Mouse (Mus musculus): ENCODE measurements around the gene Akap12. TPM values are rescaled to one million over a fixed set of nuclear protein-coding genes. Genes with fewer than 3 reads are reported as not detected.

The Akap12 gene
- total RNA-seq (2021), result 10 to 100 TPM; 28.1 to 28.5 TPM

GRCm38 (mm10) chr10:4266041-4266930 is at the start of gene Akap12:
Gene Akap12 (plus strand): TSS chr10:4266380.
- peak; percentile 19 to 57 for DNase-seq (ENCODE audit: extremely low spot score in 1 of 2, low spot score in 2 of 2)
- intact Hi-C loops (cut with DNase I), result no loop called here

GRCm38 (mm10) chr10:4230563-4231359 is 35.4 kb upstream of the Akap12 start:
- intact Hi-C loops (cut with DNase I), result no loop called here
- no peak for DNase-seq (ENCODE audit: extremely low spot score in 1 of 2, low spot score in 2 of 2)

DNA sequence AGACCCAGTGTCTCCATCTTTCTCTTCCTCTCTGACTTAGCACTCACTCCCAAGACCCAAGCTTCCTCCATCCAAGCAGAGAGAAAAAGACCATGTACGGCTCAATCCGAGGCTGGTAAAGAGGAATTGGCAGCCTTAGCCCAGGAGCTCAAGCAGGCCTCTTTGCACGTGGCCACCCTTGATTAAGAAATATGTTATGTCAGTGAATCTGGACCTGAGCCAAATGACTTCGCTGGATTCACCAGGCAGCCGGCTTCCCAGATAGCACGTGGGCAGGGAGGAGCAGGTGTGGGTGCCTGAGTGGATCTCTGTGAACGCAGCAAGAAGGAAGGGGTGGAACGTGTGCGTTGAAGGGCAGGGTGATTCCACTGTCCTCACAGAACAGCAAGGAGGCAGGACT is 33.1 kb upstream of the Akap12 start:
- intact Hi-C loops (cut with DNase I), result no loop called here
- DNase-seq (ENCODE audit: extremely low spot score in 1 of 2, low spot score in 2 of 2), result peak; percentile 19 to 46

- intact Hi-C loops (cut with DNase I), result no loop called here
Measured at GRCm38 (mm10) chr10:4239794-4240574, 26.2 kb upstream of the Akap12 start.

DNA sequence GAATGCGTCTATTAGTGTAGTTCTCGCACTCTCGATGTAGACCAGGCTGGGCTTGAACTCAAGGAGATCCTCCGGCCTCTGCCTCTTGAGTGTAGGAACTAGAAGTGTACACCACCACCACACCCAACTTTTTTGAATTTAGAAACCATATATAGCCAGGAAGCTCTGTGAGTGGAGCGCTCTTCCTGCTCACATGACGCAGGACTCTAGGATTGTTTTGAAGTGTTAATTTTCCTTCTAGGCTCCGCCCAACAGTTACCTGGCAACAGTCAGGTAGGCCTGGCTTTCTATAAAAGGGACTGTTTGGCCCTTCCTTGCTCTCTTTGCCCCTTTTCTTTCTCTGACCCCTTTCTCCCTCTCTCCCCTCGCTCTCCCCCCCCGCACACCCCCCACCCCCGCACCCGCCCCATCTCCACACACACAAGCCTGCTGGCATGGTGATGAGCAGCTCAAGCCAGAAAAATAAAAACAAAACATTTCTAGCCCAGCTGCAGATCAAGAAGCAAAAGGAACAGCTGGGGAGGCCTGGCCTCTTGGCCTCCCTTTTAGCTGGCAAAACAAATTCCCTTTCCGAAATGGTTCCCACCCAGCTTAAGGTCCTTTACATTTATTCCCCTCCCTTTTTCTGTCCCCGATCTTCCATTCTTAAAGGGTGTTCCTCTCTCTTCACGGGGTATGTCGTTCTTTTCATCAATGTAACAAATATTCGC is 22.4 kb upstream of the Akap12 start:
- intact Hi-C loops (cut with DNase I), result no loop called here
- DNase-seq (ENCODE audit: extremely low spot score in 1 of 2, low spot score in 2 of 2), result no peak

More at GRCm38 (mm10) chr10:4239794-4240574, 26.2 kb upstream of the Akap12 start:
- no peak for DNase-seq (ENCODE audit: extremely low spot score in 1 of 2, low spot score in 2 of 2)

GRCm38 (mm10) chr10:4245812-4246211 is 20.4 kb upstream of the Akap12 start:
- intact Hi-C loops (cut with DNase I), result no loop called here
- DNase-seq (ENCODE audit: extremely low spot score in 1 of 2, low spot score in 2 of 2), result no peak

DNA sequence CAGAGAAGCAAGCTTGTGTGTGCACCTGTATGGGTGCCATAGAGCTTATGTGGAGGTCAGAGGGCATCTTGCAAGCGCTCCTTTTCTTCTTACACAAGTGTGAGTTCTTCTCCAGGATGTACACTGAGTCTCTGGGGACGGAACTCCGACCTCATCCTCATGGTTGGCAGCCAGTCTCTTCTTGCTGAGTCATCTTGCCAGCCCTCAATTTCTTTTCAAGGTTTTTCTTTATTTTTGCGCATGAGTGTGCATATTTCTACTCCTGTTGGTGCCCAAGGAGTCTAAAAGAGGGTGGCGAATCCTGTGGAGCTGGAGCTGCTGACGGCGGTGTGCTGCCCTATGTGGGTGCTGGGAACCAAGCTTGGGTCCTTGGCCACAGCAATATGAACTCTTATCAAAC is 19.8 kb upstream of the Akap12 start:
- intact Hi-C loops (cut with DNase I), result no loop called here
- no peak for DNase-seq (ENCODE audit: extremely low spot score in 1 of 2, low spot score in 2 of 2)

DNA sequence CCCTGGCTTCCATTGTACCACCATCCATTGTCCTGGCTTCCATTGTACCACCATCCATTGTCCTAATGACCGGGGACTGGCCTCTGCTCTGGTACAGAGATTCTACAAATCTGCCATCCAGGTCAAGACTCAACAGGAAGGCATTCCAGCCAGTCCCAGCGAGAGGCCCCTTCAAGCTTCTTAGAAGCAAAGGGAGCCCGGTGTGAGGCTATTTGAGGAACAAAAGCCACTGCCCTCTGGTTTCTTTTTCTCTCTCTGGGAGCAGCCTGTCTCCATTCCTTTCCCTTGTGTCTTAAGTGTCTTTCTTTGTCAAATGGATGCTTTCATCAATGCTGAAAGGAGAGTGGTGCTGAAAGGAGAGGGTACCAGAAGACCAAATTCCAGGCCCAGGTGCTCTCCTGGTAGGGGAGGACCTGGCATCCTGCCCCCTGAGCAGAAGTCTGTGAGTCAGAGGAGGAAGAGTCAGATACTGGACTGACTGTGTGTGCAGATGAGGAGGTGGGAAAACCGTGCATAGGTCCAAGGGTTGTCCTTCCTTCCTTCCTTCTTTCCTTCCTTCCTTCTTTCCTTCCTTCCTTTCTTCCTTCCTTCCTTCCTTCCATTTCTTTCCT is 16.8 kb upstream of the Akap12 start:
- intact Hi-C loops (cut with DNase I), result no loop called here
- DNase-seq (ENCODE audit: extremely low spot score in 1 of 2, low spot score in 2 of 2), result no peak

- intact Hi-C loops (cut with DNase I), result no loop called here
- no peak for DNase-seq (ENCODE audit: extremely low spot score in 1 of 2, low spot score in 2 of 2)
Measured at GRCm38 (mm10) chr10:4250681-4251080, 15.5 kb upstream of the Akap12 start.

DNA sequence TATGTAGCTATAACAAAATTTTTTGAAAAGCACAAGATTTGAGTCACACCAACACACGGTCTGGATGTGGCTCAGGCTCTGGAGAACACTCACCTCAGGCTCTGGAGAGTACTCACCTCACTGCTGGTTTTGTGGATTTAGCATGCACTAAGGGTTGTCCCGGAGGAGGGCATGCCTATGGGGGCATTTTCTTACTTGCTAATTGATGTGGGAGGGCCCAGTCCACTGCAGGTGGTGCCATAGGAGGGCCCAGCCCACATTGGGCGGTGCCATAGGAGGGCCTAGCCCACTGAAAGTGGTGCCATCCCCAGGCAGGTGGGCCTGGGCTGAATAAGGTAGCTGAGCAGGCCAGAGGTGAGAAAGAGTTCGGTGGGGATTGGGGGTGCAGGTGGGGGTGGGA is 12.6 kb upstream of the Akap12 start:
- intact Hi-C loops (cut with DNase I), result no loop called here
- no peak for DNase-seq (ENCODE audit: extremely low spot score in 1 of 2, low spot score in 2 of 2)

DNA sequence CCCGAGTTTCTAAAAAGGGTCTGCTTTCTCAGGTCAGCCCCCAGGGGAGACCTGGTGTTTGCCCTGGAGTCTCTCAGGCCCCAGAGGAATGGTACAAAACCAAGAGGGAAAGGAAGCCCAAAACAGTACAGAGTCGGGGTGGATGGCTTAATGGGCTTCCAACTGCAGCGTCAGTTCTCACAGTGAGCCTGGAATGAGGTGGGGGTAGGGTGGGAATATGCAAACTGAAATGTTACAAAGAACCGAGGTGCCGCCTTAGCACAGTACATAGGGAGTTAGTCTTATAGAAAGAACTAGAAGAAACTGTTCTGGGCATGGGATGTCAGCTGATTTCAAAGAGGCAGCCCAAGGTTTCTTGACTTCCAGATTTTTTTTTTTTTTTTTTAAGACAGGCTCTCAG is 11.7 kb upstream of the Akap12 start:
- intact Hi-C loops (cut with DNase I), result no loop called here
- DNase-seq (ENCODE audit: extremely low spot score in 1 of 2, low spot score in 2 of 2), result no peak

GRCm38 (mm10) chr10:4260925-4261324 is 5.3 kb upstream of the Akap12 start:
- no peak for DNase-seq (ENCODE audit: extremely low spot score in 1 of 2, low spot score in 2 of 2)

GRCm38 (mm10) chr10:4261359-4261952 is 4.7 kb upstream of the Akap12 start:
- no peak for DNase-seq (ENCODE audit: extremely low spot score in 1 of 2, low spot score in 2 of 2)
- intact Hi-C loops (cut with DNase I), result no loop called here

More at GRCm38 (mm10) chr10:4260925-4261324, 5.3 kb upstream of the Akap12 start:
- intact Hi-C loops (cut with DNase I), result no loop called here

DNA sequence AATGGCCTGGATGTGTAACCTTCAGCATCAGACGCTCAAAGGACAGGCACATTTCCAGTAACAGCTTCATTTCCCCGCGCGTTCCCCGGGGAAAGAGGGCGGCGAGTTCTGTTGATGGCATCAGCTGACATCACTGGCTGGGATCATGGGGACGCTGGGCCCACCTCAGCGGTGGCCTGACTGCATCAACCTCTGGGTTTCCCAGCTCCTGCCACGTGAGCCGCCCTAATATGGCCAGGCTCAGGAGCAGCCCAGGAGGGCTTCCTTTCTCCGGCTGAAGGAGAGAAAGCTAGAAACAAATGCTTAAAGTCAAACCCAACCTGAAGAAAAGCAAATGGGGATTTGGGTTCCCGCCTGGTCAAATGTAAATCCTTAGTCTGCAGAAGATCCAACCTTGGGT is 539 bp upstream of the Akap12 start:
- intact Hi-C loops (cut with DNase I), result no loop called here
- DNase-seq (ENCODE audit: extremely low spot score in 1 of 2, low spot score in 2 of 2), result peak in 1 of 2 experiments; percentile 57

GRCm38 (mm10) chr10:4266931-4267310 is 741 bp downstream of the Akap12 start:
- DNase-seq (ENCODE audit: extremely low spot score in 1 of 2, low spot score in 2 of 2), result no peak
- intact Hi-C loops (cut with DNase I), result no loop called here

DNA sequence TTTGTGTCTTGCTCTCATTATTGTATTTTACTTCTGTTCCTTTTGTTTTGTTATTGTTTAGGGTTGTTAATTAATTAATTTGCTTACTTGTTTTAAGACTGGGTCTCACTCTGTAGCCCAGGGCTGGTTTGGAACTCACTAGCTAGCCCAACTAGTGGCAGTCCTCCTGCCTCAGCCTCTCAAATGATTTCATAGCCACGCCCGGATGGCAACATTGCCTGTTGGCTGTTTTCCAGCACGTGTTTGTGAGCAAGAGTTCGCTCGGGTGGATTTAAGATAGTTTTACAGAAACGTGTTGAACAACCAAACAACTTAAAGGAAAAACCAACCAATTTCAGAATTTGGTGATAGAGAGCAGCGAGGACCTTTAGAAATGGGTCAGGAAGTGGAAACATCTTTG is 1.3 kb downstream of the Akap12 start:
- no peak for DNase-seq (ENCODE audit: extremely low spot score in 1 of 2, low spot score in 2 of 2)
- intact Hi-C loops (cut with DNase I), result no loop called here

- intact Hi-C loops (cut with DNase I), result no loop called here
- no peak for DNase-seq (ENCODE audit: extremely low spot score in 1 of 2, low spot score in 2 of 2)
Measured at GRCm38 (mm10) chr10:4268140-4268539, 2.0 kb downstream of the Akap12 start.

DNA sequence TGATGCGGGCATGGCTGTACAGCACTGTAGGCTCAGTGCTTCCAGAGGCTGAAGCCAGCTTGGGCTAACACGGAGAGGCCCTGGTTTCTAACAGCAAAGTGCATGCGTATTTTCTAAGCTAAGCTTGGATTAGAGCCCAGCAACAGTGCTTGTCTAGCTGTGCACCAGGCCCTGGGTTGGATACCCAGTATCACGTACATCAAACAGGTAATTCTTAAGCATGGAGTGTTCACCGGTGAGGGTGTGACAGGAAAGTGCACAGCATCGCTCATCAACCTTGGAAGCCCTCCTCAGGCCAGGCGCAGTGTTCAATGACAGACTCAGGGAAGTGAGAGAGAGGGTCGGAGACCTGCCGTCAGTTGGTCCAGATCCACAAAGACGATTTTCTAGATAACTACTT is 9.4 kb downstream of the Akap12 start:
- intact Hi-C loops (cut with DNase I), result no loop called here
- DNase-seq (ENCODE audit: extremely low spot score in 1 of 2, low spot score in 2 of 2), result no peak

Measured in left cerebral cortex, postnatal 10 days (tissue).